Mouse (Mus musculus): ENCODE results near the gene Hs3st3a1. TPM values are rescaled to one million over a fixed set of nuclear protein-coding genes. Genes with fewer than 3 reads are reported as not detected.

Hs3st3a1 gene
- polyA plus RNA-seq, 1 experiment, result not detected

- TF ChIP-seq GATA1 (IDR thresholded peaks at IDR 0.05; ENCODE audit: low read length) (no peak), TAL1 (IDR thresholded peaks at IDR 0.05; ENCODE audit: low read length) (no peak)
- H3K9me3 ChIP-seq (ENCODE audit: control insufficient read depth, low read length), result no peaks in the 10 kb centered on the region
These were observed 102.1 kb downstream of the Hs3st3a1 start for GRCm38 (mm10) chr11:64537230-64537629.

GRCm38 (mm10) chr11:64541866-64542265, 106.7 kb downstream of the Hs3st3a1 start:
- no peaks in the 10 kb centered on the region for H3K36me3 ChIP-seq (ENCODE audit: control insufficient read depth)
- no peak for TF ChIP-seq GATA1 (IDR thresholded peaks at IDR 0.05; ENCODE audit: low read length)
- TF ChIP-seq TAL1 (IDR thresholded peaks at IDR 0.05; ENCODE audit: low read length), result no peak
- no peak overlapping the region for H3K4me3 ChIP-seq (replicated peaks)
- no peaks in the 10 kb centered on the region for H3K27me3 ChIP-seq (ENCODE audit: control insufficient read depth)
- H3K9me3 ChIP-seq (ENCODE audit: control insufficient read depth, low read length), result no peaks in the 10 kb centered on the region
- H3K4me1 ChIP-seq (ENCODE audit: control insufficient read depth), result no peaks in the 10 kb centered on the region

More at GRCm38 (mm10) chr11:64537230-64537629, 102.1 kb downstream of the Hs3st3a1 start:
- Histone ChIP-seq H3K4me1 (ENCODE audit: control insufficient read depth) (no peaks in the 10 kb centered on the region), H3K27me3 (ENCODE audit: control insufficient read depth) (no peaks in the 10 kb centered on the region), H3K36me3 (ENCODE audit: control insufficient read depth) (no peaks in the 10 kb centered on the region), H3K4me3 (replicated peaks) (no peak overlapping the region)

GRCm38 (mm10) chr11:64542335-64542734, 107.2 kb downstream of the Hs3st3a1 start:
- Histone ChIP-seq H3K27me3 (ENCODE audit: control insufficient read depth) (no peaks in the 10 kb centered on the region), H3K4me1 (ENCODE audit: control insufficient read depth) (no peaks in the 10 kb centered on the region), H3K4me3 (replicated peaks) (no peak overlapping the region), H3K9me3 (ENCODE audit: control insufficient read depth, low read length) (no peaks in the 10 kb centered on the region), H3K36me3 (ENCODE audit: control insufficient read depth) (no peaks in the 10 kb centered on the region)
- no peak for TF ChIP-seq GATA1 (IDR thresholded peaks at IDR 0.05; ENCODE audit: low read length)
- TF ChIP-seq TAL1 (IDR thresholded peaks at IDR 0.05; ENCODE audit: low read length), result no peak

DNA sequence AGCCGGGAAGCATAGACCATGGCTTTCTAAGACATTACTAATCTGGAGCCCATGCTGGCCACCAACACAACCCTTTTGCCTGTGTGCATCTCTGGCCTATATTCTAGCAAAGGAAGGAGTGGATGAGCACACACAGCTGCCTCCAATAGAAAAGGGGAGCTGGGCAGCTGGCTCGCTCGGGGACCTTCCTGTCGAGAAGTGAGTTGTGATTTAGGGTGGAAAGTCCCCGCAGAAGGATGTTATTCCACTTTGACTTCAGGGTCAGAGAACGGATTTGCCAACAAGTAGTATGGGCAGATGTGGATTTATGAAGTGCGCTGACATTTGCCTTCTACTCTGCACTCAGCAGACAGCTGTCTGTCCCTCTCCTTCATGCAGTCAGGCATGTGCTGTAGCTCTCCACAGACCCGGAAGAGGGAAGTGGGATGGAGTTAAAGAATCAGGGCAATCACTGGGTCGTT, 108.1 kb downstream of the Hs3st3a1 start:
- Histone ChIP-seq H3K27me3 (ENCODE audit: control insufficient read depth) (no peaks in the 10 kb centered on the region), H3K4me3 (replicated peaks) (no peak overlapping the region), H3K4me1 (ENCODE audit: control insufficient read depth) (no peaks in the 10 kb centered on the region), H3K36me3 (ENCODE audit: control insufficient read depth) (no peaks in the 10 kb centered on the region), H3K9me3 (ENCODE audit: control insufficient read depth, low read length) (no peaks in the 10 kb centered on the region)
- no peak for TF ChIP-seq GATA1 (IDR thresholded peaks at IDR 0.05; ENCODE audit: low read length)
- TF ChIP-seq TAL1 (IDR thresholded peaks at IDR 0.05; ENCODE audit: low read length), result no peak

DNA sequence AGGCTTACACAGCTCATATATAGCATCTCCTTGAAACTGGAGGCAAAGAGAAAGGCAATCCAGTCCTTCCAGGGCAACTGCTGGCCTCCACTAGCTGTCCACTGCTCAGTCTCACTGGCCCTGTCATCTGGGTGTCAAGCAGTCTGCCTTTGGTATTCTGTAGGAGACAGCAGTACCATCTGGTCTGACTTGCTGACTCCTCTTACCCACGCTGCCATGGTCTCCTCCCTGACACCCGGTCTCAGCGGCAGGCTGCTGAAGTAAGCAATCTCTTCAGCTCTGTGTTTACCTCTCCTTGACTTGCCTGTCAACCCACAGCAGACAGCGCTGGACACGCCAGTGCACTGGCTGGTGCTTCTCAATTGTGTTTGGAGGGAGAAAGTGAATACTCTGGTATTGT, 109.1 kb downstream of the Hs3st3a1 start:
- H3K9me3 ChIP-seq (ENCODE audit: control insufficient read depth, low read length), result no peaks in the 10 kb centered on the region
- no peaks in the 10 kb centered on the region for H3K4me1 ChIP-seq (ENCODE audit: control insufficient read depth)
- no peaks in the 10 kb centered on the region for H3K27me3 ChIP-seq (ENCODE audit: control insufficient read depth)
- H3K4me3 ChIP-seq (replicated peaks), result no peak overlapping the region
- H3K36me3 ChIP-seq (ENCODE audit: control insufficient read depth), result no peaks in the 10 kb centered on the region
- TF ChIP-seq TAL1 (IDR thresholded peaks at IDR 0.05; ENCODE audit: low read length) (no peak), GATA1 (IDR thresholded peaks at IDR 0.05; ENCODE audit: low read length) (no peak)

GRCm38 (mm10) chr11:64549380-64549779, 114.2 kb downstream of the Hs3st3a1 start:
- H3K4me1 ChIP-seq (ENCODE audit: control insufficient read depth), result no peaks in the 10 kb centered on the region
- H3K4me3 ChIP-seq (replicated peaks), result no peak overlapping the region
- no peaks in the 10 kb centered on the region for H3K36me3 ChIP-seq (ENCODE audit: control insufficient read depth)
- TF ChIP-seq TAL1 (IDR thresholded peaks at IDR 0.05; ENCODE audit: low read length) (no peak), GATA1 (IDR thresholded peaks at IDR 0.05; ENCODE audit: low read length) (no peak)
- H3K9me3 ChIP-seq (ENCODE audit: control insufficient read depth, low read length), result no peaks in the 10 kb centered on the region
- H3K27me3 ChIP-seq (ENCODE audit: control insufficient read depth), result no peaks in the 10 kb centered on the region

- Histone ChIP-seq H3K4me1 (ENCODE audit: control insufficient read depth) (no peaks in the 10 kb centered on the region), H3K9me3 (ENCODE audit: control insufficient read depth, low read length) (no peaks in the 10 kb centered on the region), H3K36me3 (ENCODE audit: control insufficient read depth) (no peaks in the 10 kb centered on the region), H3K4me3 (replicated peaks) (no peak overlapping the region), H3K27me3 (ENCODE audit: control insufficient read depth) (no peaks in the 10 kb centered on the region)
- TF ChIP-seq GATA1 (IDR thresholded peaks at IDR 0.05; ENCODE audit: low read length) (no peak), TAL1 (IDR thresholded peaks at IDR 0.05; ENCODE audit: low read length) (no peak)
These were observed 114.8 kb downstream of the Hs3st3a1 start for GRCm38 (mm10) chr11:64549955-64550354.

- no peaks in the 10 kb centered on the region for H3K36me3 ChIP-seq (ENCODE audit: control insufficient read depth)
- H3K4me1 ChIP-seq (ENCODE audit: control insufficient read depth), result no peaks in the 10 kb centered on the region
- H3K27me3 ChIP-seq (ENCODE audit: control insufficient read depth), result no peaks in the 10 kb centered on the region
- no peaks in the 10 kb centered on the region for H3K9me3 ChIP-seq (ENCODE audit: control insufficient read depth, low read length)
- TF ChIP-seq TAL1 (IDR thresholded peaks at IDR 0.05; ENCODE audit: low read length) (no peak), GATA1 (IDR thresholded peaks at IDR 0.05; ENCODE audit: low read length) (no peak)
- no peak overlapping the region for H3K4me3 ChIP-seq (replicated peaks)
These were observed 123.2 kb downstream of the Hs3st3a1 start for GRCm38 (mm10) chr11:64558282-64558681.

DNA sequence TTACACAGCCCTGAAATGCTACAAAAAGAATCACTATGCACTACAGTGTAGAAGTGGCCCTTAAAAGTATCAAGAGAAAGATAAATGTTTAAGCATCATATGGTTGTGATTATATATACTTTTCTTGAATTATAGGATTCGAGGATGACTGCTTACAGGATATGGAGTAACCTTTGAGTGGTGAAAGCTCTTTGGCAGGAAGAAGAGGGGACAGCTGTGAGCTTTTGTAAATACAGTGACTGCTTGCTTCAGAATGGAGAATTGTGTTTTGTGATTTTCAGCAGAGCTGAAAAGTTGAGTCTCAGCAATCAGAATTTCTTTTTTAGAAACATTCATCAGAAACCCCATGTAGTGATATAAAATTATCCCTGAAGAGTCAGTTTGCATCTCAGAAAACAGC, 124.3 kb downstream of the Hs3st3a1 start:
- Histone ChIP-seq H3K27me3 (ENCODE audit: control insufficient read depth) (no peaks in the 10 kb centered on the region), H3K4me1 (ENCODE audit: control insufficient read depth) (no peaks in the 10 kb centered on the region), H3K4me3 (replicated peaks) (no peak overlapping the region), H3K36me3 (ENCODE audit: control insufficient read depth) (no peaks in the 10 kb centered on the region), H3K9me3 (ENCODE audit: control insufficient read depth, low read length) (no peaks in the 10 kb centered on the region)
- no peak for TF ChIP-seq GATA1 (IDR thresholded peaks at IDR 0.05; ENCODE audit: low read length)
- no peak for TF ChIP-seq TAL1 (IDR thresholded peaks at IDR 0.05; ENCODE audit: low read length)

DNA sequence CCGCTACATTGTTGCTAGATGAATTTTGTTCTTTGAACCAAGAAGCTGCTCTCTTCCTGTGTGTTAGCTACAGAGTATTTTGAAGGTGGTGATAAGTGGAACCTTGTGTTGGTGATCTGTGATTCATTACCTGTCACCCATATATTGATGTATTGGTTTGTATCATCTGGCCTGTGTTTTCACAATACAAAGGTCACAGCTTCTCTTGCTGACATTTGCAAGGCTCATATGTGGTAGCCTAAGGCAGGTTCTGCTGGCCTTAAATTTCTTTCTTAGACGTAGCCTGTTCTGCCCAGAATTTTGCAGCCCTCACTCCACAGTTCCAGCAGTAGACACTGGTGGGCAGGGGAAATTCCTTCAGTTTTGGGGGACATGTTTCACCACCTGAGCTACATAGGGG, 125.3 kb downstream of the Hs3st3a1 start:
- Histone ChIP-seq H3K4me3 (replicated peaks) (no peak overlapping the region), H3K27me3 (ENCODE audit: control insufficient read depth) (no peaks in the 10 kb centered on the region), H3K36me3 (ENCODE audit: control insufficient read depth) (no peaks in the 10 kb centered on the region), H3K9me3 (ENCODE audit: control insufficient read depth, low read length) (no peaks in the 10 kb centered on the region), H3K4me1 (ENCODE audit: control insufficient read depth) (no peaks in the 10 kb centered on the region)
- TF ChIP-seq GATA1 (IDR thresholded peaks at IDR 0.05; ENCODE audit: low read length), result no peak
- TF ChIP-seq TAL1 (IDR thresholded peaks at IDR 0.05; ENCODE audit: low read length), result no peak

All from erythroblast, embryonic 14.5 days (primary cell).